Mouse (Mus musculus): ENCODE measurements around the gene Magohb. TPM values are rescaled to one million over a fixed set of nuclear protein-coding genes. Genes with fewer than 3 reads are reported as not detected.

Magohb gene
- polyA plus RNA-seq, 1 experiment from 2014 or later: 58.4 TPM

- no peaks in the 10 kb centered on the region for H3K27me3 ChIP-seq (ENCODE audit: control insufficient read depth, insufficient read depth, low read length)
- WGBS: 95% methylated on average over 1 of the region's 1 CpGs
- H3K27ac ChIP-seq (ENCODE audit: low read depth, low read length): no peak overlapping the region
- no peaks in the 10 kb centered on the region for H3K36me3 ChIP-seq (ENCODE audit: control insufficient read depth, insufficient read depth, low read length)
- DNase-seq (ENCODE audit: low spot score) (no peak), ATAC-seq (replicated peaks; ENCODE audit: low FRiP score) (no peak)
- H3K9me3 ChIP-seq (ENCODE audit: control insufficient read depth, low read length): no peaks in the 10 kb centered on the region
- H3K9ac ChIP-seq (ENCODE audit: low read length): no peak overlapping the region
- no peak overlapping the region for H3K4me3 ChIP-seq (ENCODE audit: low read depth, low read length)
- no peak overlapping the region for H3K4me2 ChIP-seq (ENCODE audit: low read depth, low read length, severe bottlenecking)
- H3K4me1 ChIP-seq (replicated peaks; ENCODE audit: control insufficient read depth, insufficient read depth, low read length): no peaks in the 10 kb centered on the region
These were observed 20.7 kb downstream of the Magohb start for GRCm38 (mm10) chr6:131272311-131272710.

GRCm38 (mm10) chr6:131270312-131270711 lies 22.7 kb downstream of the Magohb start:
- Histone ChIP-seq H3K9me3 (ENCODE audit: control insufficient read depth, low read length) (no peaks in the 10 kb centered on the region), H3K36me3 (ENCODE audit: control insufficient read depth, insufficient read depth, low read length) (no peaks in the 10 kb centered on the region), H3K4me2 (ENCODE audit: low read depth, low read length, severe bottlenecking) (no peak overlapping the region), H3K9ac (ENCODE audit: low read length) (no peak overlapping the region), H3K4me1 (replicated peaks; ENCODE audit: control insufficient read depth, insufficient read depth, low read length) (no peaks in the 10 kb centered on the region), H3K27ac (ENCODE audit: low read depth, low read length) (no peak overlapping the region), H3K4me3 (ENCODE audit: low read depth, low read length) (no peak overlapping the region), H3K27me3 (ENCODE audit: control insufficient read depth, insufficient read depth, low read length) (no peaks in the 10 kb centered on the region)
- ATAC-seq (replicated peaks; ENCODE audit: low FRiP score) (no peak), DNase-seq (ENCODE audit: low spot score) (no peak)
- 71% methylated on average over 1 of the region's 1 CpGs for WGBS

DNA sequence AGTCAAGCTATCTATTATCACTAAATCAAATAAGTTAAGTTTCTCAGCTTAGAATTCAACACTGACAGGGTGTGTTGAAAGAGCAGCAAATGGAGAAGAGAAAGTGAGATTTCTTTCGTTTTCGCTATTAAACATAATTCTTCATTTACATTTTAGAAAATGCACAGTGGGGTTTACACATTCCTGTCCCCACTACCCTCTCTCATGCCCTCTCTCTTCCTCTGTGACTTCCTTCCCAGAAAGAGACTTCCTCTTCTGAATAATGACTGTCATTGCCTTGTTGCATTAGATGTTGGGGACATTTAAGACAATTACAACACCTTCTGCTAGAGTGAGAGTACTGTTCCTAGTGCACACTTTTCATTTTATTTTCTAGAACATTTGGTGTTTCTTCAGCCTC lies 23.4 kb downstream of the Magohb start:
- no peaks in the 10 kb centered on the region for H3K9me3 ChIP-seq (ENCODE audit: control insufficient read depth, low read length)
- no peak overlapping the region for H3K9ac ChIP-seq (ENCODE audit: low read length)
- no peak overlapping the region for H3K4me3 ChIP-seq (ENCODE audit: low read depth, low read length)
- H3K36me3 ChIP-seq (ENCODE audit: control insufficient read depth, insufficient read depth, low read length): no peaks in the 10 kb centered on the region
- DNase-seq (ENCODE audit: low spot score): no peak
- H3K27ac ChIP-seq (ENCODE audit: low read depth, low read length): no peak overlapping the region
- no peak overlapping the region for H3K4me2 ChIP-seq (ENCODE audit: low read depth, low read length, severe bottlenecking)
- no peak for ATAC-seq (replicated peaks; ENCODE audit: low FRiP score)
- no peaks in the 10 kb centered on the region for H3K27me3 ChIP-seq (ENCODE audit: control insufficient read depth, insufficient read depth, low read length)
- 88% methylated on average over 2 of the region's 2 CpGs for WGBS
- H3K4me1 ChIP-seq (replicated peaks; ENCODE audit: control insufficient read depth, insufficient read depth, low read length): no peaks in the 10 kb centered on the region

DNA sequence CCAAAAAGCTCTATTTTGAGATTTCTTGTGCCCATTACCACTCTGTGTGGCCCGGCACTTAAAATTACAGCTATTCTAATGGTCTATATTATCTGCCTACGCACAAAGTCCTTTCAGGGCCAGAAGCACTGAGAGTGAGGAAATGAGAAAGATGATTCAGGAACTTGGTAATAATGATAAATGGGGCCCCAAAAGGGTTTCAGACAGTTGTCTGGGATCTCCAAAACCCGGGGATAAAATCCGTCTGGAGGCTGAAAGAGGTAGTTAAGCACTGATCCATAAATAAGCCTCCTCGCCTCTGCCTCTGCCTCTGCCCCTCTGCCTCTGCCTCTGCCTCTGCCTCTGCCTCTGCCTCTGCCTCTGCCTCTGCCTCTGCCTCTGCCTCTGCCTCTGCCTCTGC lies 28.9 kb downstream of the Magohb start:
- Histone ChIP-seq H3K36me3 (ENCODE audit: control insufficient read depth, insufficient read depth, low read length) (no peaks in the 10 kb centered on the region), H3K9ac (ENCODE audit: low read length) (no peak overlapping the region), H3K4me3 (ENCODE audit: low read depth, low read length) (no peak overlapping the region), H3K9me3 (ENCODE audit: control insufficient read depth, low read length) (no peaks in the 10 kb centered on the region; the same call in 1 of the 2 replicates), H3K27ac (ENCODE audit: low read depth, low read length) (no peak overlapping the region), H3K4me1 (replicated peaks; ENCODE audit: control insufficient read depth, insufficient read depth, low read length) (no peaks in the 10 kb centered on the region), H3K27me3 (ENCODE audit: control insufficient read depth, insufficient read depth, low read length) (no peaks in the 10 kb centered on the region), H3K4me2 (ENCODE audit: low read depth, low read length, severe bottlenecking) (no peak overlapping the region)
- WGBS: 95% methylated on average over 5 of the region's 5 CpGs
- no peak for DNase-seq (ENCODE audit: low spot score)
- no peak for ATAC-seq (replicated peaks; ENCODE audit: low FRiP score)

GRCm38 (mm10) chr6:131262778-131263177 lies 30.3 kb downstream of the Magohb start:
- Histone ChIP-seq H3K27ac (ENCODE audit: low read depth, low read length) (no peak overlapping the region), H3K9ac (ENCODE audit: low read length) (no peak overlapping the region), H3K4me1 (replicated peaks; ENCODE audit: control insufficient read depth, insufficient read depth, low read length) (no peaks in the 10 kb centered on the region), H3K27me3 (ENCODE audit: control insufficient read depth, insufficient read depth, low read length) (no peaks in the 10 kb centered on the region), H3K4me2 (ENCODE audit: low read depth, low read length, severe bottlenecking) (no peak overlapping the region), H3K36me3 (ENCODE audit: control insufficient read depth, insufficient read depth, low read length) (no peaks in the 10 kb centered on the region), H3K9me3 (ENCODE audit: control insufficient read depth, low read length) (no peaks in the 10 kb centered on the region; the same call in 1 of the 2 replicates), H3K4me3 (ENCODE audit: low read depth, low read length) (no peak overlapping the region)
- WGBS: 59% methylated on average over 3 of the region's 3 CpGs
- DNase-seq (ENCODE audit: low spot score) (no peak), ATAC-seq (replicated peaks; ENCODE audit: low FRiP score) (no peak)

DNA sequence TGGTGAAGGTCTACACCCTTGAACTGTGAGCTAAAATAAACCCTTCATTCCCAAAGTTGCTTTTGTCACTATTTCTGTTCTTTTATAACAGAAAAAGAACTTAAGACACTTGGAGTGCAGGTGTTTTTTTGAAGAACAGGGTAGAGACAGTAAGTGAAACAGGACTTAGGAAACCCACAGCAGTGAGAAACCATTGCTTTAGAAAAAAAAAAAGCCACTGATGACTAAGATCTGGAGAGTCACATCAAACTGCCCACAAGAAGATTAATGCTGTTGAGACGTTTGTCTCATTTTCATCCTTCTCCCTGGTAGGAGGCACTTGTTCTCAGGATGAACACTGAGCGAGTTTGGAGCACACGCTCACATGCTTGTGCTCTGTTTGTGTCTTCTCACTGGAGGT lies 31.0 kb downstream of the Magohb start:
- no peak overlapping the region for H3K27ac ChIP-seq (ENCODE audit: low read depth, low read length)
- 86% methylated on average over 3 of the region's 3 CpGs for WGBS
- ATAC-seq (replicated peaks; ENCODE audit: low FRiP score): no peak
- no peak overlapping the region for H3K9ac ChIP-seq (ENCODE audit: low read length)
- no peaks in the 10 kb centered on the region for H3K27me3 ChIP-seq (ENCODE audit: control insufficient read depth, insufficient read depth, low read length)
- H3K4me3 ChIP-seq (ENCODE audit: low read depth, low read length): no peak overlapping the region
- H3K4me1 ChIP-seq (replicated peaks; ENCODE audit: control insufficient read depth, insufficient read depth, low read length): no peaks in the 10 kb centered on the region
- H3K4me2 ChIP-seq (ENCODE audit: low read depth, low read length, severe bottlenecking): no peak overlapping the region
- DNase-seq (ENCODE audit: low spot score): no peak
- H3K36me3 ChIP-seq (ENCODE audit: control insufficient read depth, insufficient read depth, low read length): no peaks in the 10 kb centered on the region
- no peaks in the 10 kb centered on the region; the same call in 1 of the 2 replicates for H3K9me3 ChIP-seq (ENCODE audit: control insufficient read depth, low read length)

DNA sequence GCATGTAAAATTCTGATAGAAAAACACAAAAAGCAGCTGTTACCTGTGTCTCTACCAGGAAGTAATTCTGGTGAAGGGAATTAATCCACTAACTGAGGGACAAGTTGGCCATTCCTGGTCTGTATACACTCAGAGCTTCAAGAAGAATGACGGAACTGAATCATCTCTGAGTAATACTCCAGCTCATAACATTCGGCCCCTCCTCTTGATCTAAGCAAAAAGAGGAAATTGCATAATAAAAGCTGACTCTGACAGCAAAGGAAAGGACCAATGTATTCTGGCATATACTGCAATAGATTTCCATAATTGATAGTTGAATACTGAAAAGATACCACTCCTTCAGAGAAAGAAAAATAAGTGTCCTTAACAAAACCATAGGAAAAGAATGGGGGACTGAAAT lies 45.8 kb downstream of the Magohb start, which contains the start of gene Klra2:
TSS of gene Klra2 (minus strand) at position 157 of the 400 bp plus-strand sequence.
- Histone ChIP-seq H3K4me2 (ENCODE audit: low read depth, low read length, severe bottlenecking) (no peak within 1 kb of the TSS), H3K4me1 (replicated peaks; ENCODE audit: control insufficient read depth, insufficient read depth, low read length) (no peaks in the 10 kb centered on the region), H3K27me3 (ENCODE audit: control insufficient read depth, insufficient read depth, low read length) (no peaks in the 10 kb centered on the region), H3K4me3 (ENCODE audit: low read depth, low read length) (no peak within 1 kb of the TSS), H3K9me3 (ENCODE audit: control insufficient read depth, low read length) (no peaks in the 10 kb centered on the region), H3K36me3 (ENCODE audit: control insufficient read depth, insufficient read depth, low read length) (no peaks in the 10 kb centered on the region), H3K27ac (ENCODE audit: low read depth, low read length) (no peak within 1 kb of the TSS), H3K9ac (ENCODE audit: low read length) (no peak within 1 kb of the TSS)
- 91% methylated on average over 2 of the region's 2 CpGs for WGBS
- DNase-seq (ENCODE audit: low spot score) (no peak), ATAC-seq (replicated peaks; ENCODE audit: low FRiP score) (no peak)

- H3K9ac ChIP-seq (ENCODE audit: low read length): no peak overlapping the region
- WGBS: 85% methylated on average over 2 of the region's 2 CpGs
- no peaks in the 10 kb centered on the region for H3K4me1 ChIP-seq (replicated peaks; ENCODE audit: control insufficient read depth, insufficient read depth, low read length)
- no peaks in the 10 kb centered on the region for H3K27me3 ChIP-seq (ENCODE audit: control insufficient read depth, insufficient read depth, low read length)
- ATAC-seq (replicated peaks; ENCODE audit: low FRiP score) (no peak), DNase-seq (ENCODE audit: low spot score) (no peak)
- H3K4me2 ChIP-seq (ENCODE audit: low read depth, low read length, severe bottlenecking): no peak overlapping the region
- no peak overlapping the region for H3K4me3 ChIP-seq (ENCODE audit: low read depth, low read length)
- H3K27ac ChIP-seq (ENCODE audit: low read depth, low read length): no peak overlapping the region
- H3K9me3 ChIP-seq (ENCODE audit: control insufficient read depth, low read length): no peaks in the 10 kb centered on the region
- no peaks in the 10 kb centered on the region for H3K36me3 ChIP-seq (ENCODE audit: control insufficient read depth, insufficient read depth, low read length)
These were observed 48.0 kb downstream of the Magohb start for GRCm38 (mm10) chr6:131245081-131245480.
